Mouse (Mus musculus) liver, embryonic 11.5 days (tissue): ENCODE results near the gene Efnb3. TPM values are rescaled to one million over a fixed set of nuclear protein-coding genes. Genes with fewer than 3 reads are reported as not detected.
"Not testable (repeated sequence)": the region's sequence is repeated elsewhere in the genome, so short reads cannot be mapped to it uniquely, and the experiment has no call there.

ENCODE experiments used
- ATAC-seq: fragments of 200-750 bp; cut with Nextera tagmentation; replicated peaks from 2 replicates; pipeline ENCODE4 v1.8.0; 2017; ENCODE audit warnings: moderate number of reproducible peaks, mild to moderate bottlenecking, moderate TSS enrichment, moderate library complexity; ENCODE audit not compliant: low FRiP score
- DNase-seq: peaks from one replicate; pipeline ENCODE4 v3.0.0-alpha.2; 2017; ENCODE audit warnings: low spot score
- H3K27ac ChIP-seq: fragments of 300-500 bp; sonication (generic); 2 replicates; pipeline ENCODE4 v1.5.1; 2014; ENCODE audit warnings: mild to moderate bottlenecking, low read depth, low read length, control low read depth
- H3K27me3 ChIP-seq: fragments of 300-500 bp; sonication (generic); replicated peaks from 2 replicates; pipeline ENCODE4 v1.6.1; 2014; ENCODE audit warnings: low read length, mixed read lengths; ENCODE audit not compliant: control insufficient read depth, insufficient read depth
- H3K36me3 ChIP-seq: fragments of 300-500 bp; sonication (generic); 2 replicates; pipeline ENCODE4 v1.6.1; 2014; ENCODE audit warnings: mild to moderate bottlenecking, low read length, moderate library complexity, mixed read lengths; ENCODE audit not compliant: control insufficient read depth, insufficient read depth
- H3K4me1 ChIP-seq: fragments of 300-500 bp; sonication (generic); replicated peaks from 2 replicates; pipeline ENCODE4 v1.6.1; 2014; ENCODE audit warnings: low read length, mixed read lengths; ENCODE audit not compliant: control insufficient read depth, insufficient read depth
- H3K4me2 ChIP-seq: fragments of 300-500 bp; sonication (generic); 2 replicates; pipeline ENCODE4 v1.6.1; 2014; ENCODE audit warnings: mild to moderate bottlenecking, control low read depth, moderate library complexity
- H3K4me3 ChIP-seq: fragments of 300-500 bp; sonication (generic); 2 replicates; pipeline ENCODE4 v1.5.1; 2014; ENCODE audit warnings: low read depth, low read length, control low read depth
- H3K9ac ChIP-seq: fragments of 300-500 bp; sonication (generic); 2 replicates; pipeline ENCODE4 v1.6.1; 2014; ENCODE audit warnings: low read depth, low read length, control low read depth
- H3K9me3 ChIP-seq: fragments of 300-500 bp; sonication (generic); 2 replicates; pipeline ENCODE4 v1.6.1; 2016; ENCODE audit warnings: low read length, inconsistent platforms, mixed read lengths; ENCODE audit not compliant: control insufficient read depth
- WGBS: fragments of 180-500 bp; shearing (Covaris S2); extraction: QIAGEN DNeasy Blood & Tissue Kit; methylation state at CpG from one replicate; pipeline ENCODE4 v1.1.7; 2014; 5-methylcytosine and 5-hydroxymethylcytosine counted together
- polyA plus RNA-seq: library from polyadenylated mRNA; unstranded; fragments of >200 nt; fragmentation: Nextera tagmentation; extraction: Ambion mirVana; gene quantifications from 2 replicates; pipeline ENCODE4 v1.2.1, GENCODE M21; 2014

Gene Efnb3
- polyA plus RNA-seq, 1 experiment from 2014 or later: 2.4 TPM

GRCm38 (mm10) chr11:69551310-69551709, 8.7 kb downstream of the Efnb3 start:
- Histone ChIP-seq H3K36me3 (no peaks in the 10 kb centered on the region), H3K4me1 (peaks cover 8% of the 10 kb centered on the region), H3K27ac (no peak overlapping the region), H3K9ac (no peak overlapping the region), H3K9me3 (no peaks in the 10 kb centered on the region), H3K4me2 (no peak overlapping the region), H3K4me3 (no peak overlapping the region), H3K27me3 (peaks cover 25% of the 10 kb centered on the region)
- WGBS: 67% methylated on average over 4 of the region's 4 CpGs
- ATAC-seq: no peak
- no peak for DNase-seq

GRCm38 (mm10) chr11:69549060-69549656, 10.8 kb downstream of the Efnb3 start, which contains the start of gene Dnah2:
Dnah2 (minus strand) TSS chr11:69549110.
- H3K4me2 ChIP-seq: no peak within 1 kb of the TSS
- no peak within 1 kb of the TSS for H3K27ac ChIP-seq
- peaks cover 25% of the 10 kb centered on the region for H3K27me3 ChIP-seq
- H3K36me3 ChIP-seq: no peaks in the 10 kb centered on the region
- no peak within 1 kb of the TSS for H3K4me3 ChIP-seq
- DNase-seq: peak; percentile 30
- H3K4me1 ChIP-seq: peaks cover 9% of the 10 kb centered on the region
- ATAC-seq: no peak
- WGBS: 43% methylated on average over 12 of the region's 12 CpGs
- no peak within 1 kb of the TSS for H3K9ac ChIP-seq
- no peaks in the 10 kb centered on the region for H3K9me3 ChIP-seq

DNA sequence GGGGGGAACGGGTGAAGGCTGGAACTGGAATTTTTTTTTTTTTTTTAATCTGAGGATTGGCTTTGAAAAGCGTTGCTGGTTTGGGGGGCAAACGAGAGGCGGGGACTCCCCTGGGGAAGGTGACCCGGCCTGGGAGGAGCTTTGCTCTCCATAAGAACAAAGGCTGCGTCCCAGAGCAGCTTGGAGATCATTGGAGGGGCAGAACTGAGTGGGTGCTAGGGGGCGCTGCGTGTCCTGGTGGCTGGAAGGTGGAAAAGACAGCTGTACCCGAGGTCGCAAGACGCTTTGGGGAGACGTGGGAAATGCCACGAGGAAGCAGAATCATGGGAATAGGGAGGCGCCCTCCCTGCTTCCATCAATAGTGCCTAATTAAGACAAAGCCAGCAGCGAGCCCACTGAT, 12.9 kb downstream of the Efnb3 start:
- DNase-seq (no peak), ATAC-seq (no peak)
- H3K4me2 ChIP-seq: peak overlapping the region; percentile 94
- WGBS: 4% methylated on average over 15 of the region's 15 CpGs
- peaks cover 25% of the 10 kb centered on the region for H3K27me3 ChIP-seq
- H3K36me3 ChIP-seq: no peaks in the 10 kb centered on the region
- H3K27ac ChIP-seq: no peak overlapping the region
- H3K9ac ChIP-seq: peak overlapping the region; percentile 62
- peaks cover 9% of the 10 kb centered on the region for H3K4me1 ChIP-seq
- H3K9me3 ChIP-seq: no peaks in the 10 kb centered on the region
- H3K4me3 ChIP-seq: peak overlapping the region; percentile 54

- peak overlapping the region; percentile 54 for H3K4me3 ChIP-seq
- H3K9ac ChIP-seq: peak overlapping the region; percentile 62
- WGBS: under 1% methylated on average over 44 of the region's 44 CpGs
- ATAC-seq (peak; percentile 45), DNase-seq (peak; percentile 77)
- peak overlapping the region; percentile 65 for H3K27ac ChIP-seq
- H3K4me2 ChIP-seq: peak overlapping the region; percentile 94
- H3K4me1 ChIP-seq: peaks cover 9% of the 10 kb centered on the region
- H3K36me3 ChIP-seq: no peaks in the 10 kb centered on the region
- peaks cover 25% of the 10 kb centered on the region for H3K27me3 ChIP-seq
- H3K9me3 ChIP-seq: no peaks in the 10 kb centered on the region
Observed at GRCm38 (mm10) chr11:69546423-69547053, 13.5 kb downstream of the Efnb3 start.

- Histone ChIP-seq H3K4me1 (peaks cover 9% of the 10 kb centered on the region), H3K9me3 (no peaks in the 10 kb centered on the region), H3K27me3 (peaks cover 25% of the 10 kb centered on the region), H3K36me3 (no peaks in the 10 kb centered on the region), H3K9ac (peak overlapping the region; percentile 62), H3K27ac (peak overlapping the region; percentile 45; the same call in 1 of the 2 replicates), H3K4me2 (peak overlapping the region; percentile 94), H3K4me3 (peak overlapping the region; percentile 54)
- ATAC-seq (no peak; the same call in 1 of the 2 replicates), DNase-seq (peak; percentile 38)
- WGBS: 26% methylated on average over 7 of the region's 7 CpGs
Observed at GRCm38 (mm10) chr11:69545957-69546356, 14.0 kb downstream of the Efnb3 start.

GRCm38 (mm10) chr11:69543598-69543997, 16.4 kb downstream of the Efnb3 start:
- Histone ChIP-seq H3K36me3 (no peaks in the 10 kb centered on the region), H3K27ac (no peak overlapping the region), H3K4me1 (peaks cover 9% of the 10 kb centered on the region), H3K9ac (no peak overlapping the region), H3K27me3 (peaks cover 9% of the 10 kb centered on the region), H3K4me2 (no peak overlapping the region), H3K9me3 (no peaks in the 10 kb centered on the region), H3K4me3 (no peak overlapping the region)
- no peak for DNase-seq
- ATAC-seq: no peak
- 63% methylated on average over 3 of the region's 3 CpGs for WGBS

DNA sequence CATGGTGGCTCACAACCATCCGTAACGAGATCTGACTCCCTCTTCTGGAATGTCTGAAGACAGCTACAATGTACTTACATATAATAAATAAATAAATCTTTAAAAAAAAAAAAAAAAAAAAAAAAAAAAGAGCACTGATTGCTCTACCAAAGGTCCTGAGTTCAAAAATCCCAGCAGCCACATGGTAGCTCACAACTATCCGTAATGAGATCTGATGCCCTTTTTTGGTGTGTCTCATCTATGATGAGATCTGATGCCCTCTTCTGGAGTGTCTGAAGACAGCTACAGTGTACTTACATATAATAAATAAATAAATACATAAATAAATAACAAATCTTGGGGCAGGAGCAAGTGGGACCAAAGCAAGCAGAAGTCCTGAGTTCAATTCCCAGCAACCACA, 18.3 kb downstream of the Efnb3 start:
- DNase-seq, H3K4me2 ChIP-seq, H3K27me3 ChIP-seq, ATAC-seq, H3K9me3 ChIP-seq, H3K9ac ChIP-seq, H3K4me3 ChIP-seq, H3K4me1 ChIP-seq, H3K27ac ChIP-seq, H3K36me3 ChIP-seq: not testable (repeated sequence)
- WGBS: 61% methylated on average over 1 of the region's 3 CpGs

DNA sequence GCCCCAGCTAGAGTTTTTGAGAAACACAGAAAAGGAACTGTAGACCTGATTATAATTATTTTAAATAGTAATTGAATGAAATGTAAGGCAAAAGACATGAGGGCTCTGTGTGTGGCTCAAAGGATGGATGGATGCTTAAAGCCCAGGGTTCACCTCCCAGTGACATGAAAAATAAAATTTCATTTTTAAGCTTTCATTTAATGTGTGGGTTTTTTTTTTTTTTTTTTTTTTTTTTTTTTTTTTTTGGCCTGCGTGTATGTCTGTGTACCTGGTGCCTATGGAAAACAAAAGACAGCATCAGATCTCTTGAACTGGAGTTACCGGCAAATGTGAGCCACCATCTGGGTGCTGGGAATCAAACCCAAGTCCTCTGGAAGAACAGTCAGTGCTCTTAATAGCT, 19.3 kb downstream of the Efnb3 start:
- no peak for ATAC-seq
- H3K27me3 ChIP-seq: no peaks in the 10 kb centered on the region
- H3K27ac ChIP-seq: no peak overlapping the region
- H3K9ac ChIP-seq: no peak overlapping the region
- H3K4me1 ChIP-seq: no peaks in the 10 kb centered on the region
- DNase-seq: no peak
- H3K4me2 ChIP-seq: no peak overlapping the region
- WGBS: 72% methylated on average over 2 of the region's 2 CpGs
- no peaks in the 10 kb centered on the region for H3K36me3 ChIP-seq
- no peak overlapping the region for H3K4me3 ChIP-seq
- H3K9me3 ChIP-seq: no peaks in the 10 kb centered on the region

- no peaks in the 10 kb centered on the region for H3K4me1 ChIP-seq
- no peaks in the 10 kb centered on the region for H3K36me3 ChIP-seq
- H3K27ac ChIP-seq: no peak overlapping the region
- 51% methylated on average over 1 of the region's 1 CpGs for WGBS
- H3K4me3 ChIP-seq: no peak overlapping the region
- H3K4me2 ChIP-seq: no peak overlapping the region
- no peaks in the 10 kb centered on the region for H3K27me3 ChIP-seq
- DNase-seq (no peak), ATAC-seq (no peak)
- no peak overlapping the region for H3K9ac ChIP-seq
- no peaks in the 10 kb centered on the region for H3K9me3 ChIP-seq
Observed at GRCm38 (mm10) chr11:69534990-69535389, 25.0 kb downstream of the Efnb3 start.
